Mouse (Mus musculus): ENCODE measurements at regions not wholly inside any gene's neighbourhood (a gene's known extent, or its start where the extent isn't known, plus 50 kb on each side); places are given as distances from the start of the nearest gene placed in this dataset.
A peak's percentile ranks its signal among the peaks of the same experiment; 100 is the strongest.
"Not testable (repeated sequence)": the region's sequence is repeated elsewhere in the genome, so short reads cannot be mapped to it uniquely, and the experiment has no call there.

DNA sequence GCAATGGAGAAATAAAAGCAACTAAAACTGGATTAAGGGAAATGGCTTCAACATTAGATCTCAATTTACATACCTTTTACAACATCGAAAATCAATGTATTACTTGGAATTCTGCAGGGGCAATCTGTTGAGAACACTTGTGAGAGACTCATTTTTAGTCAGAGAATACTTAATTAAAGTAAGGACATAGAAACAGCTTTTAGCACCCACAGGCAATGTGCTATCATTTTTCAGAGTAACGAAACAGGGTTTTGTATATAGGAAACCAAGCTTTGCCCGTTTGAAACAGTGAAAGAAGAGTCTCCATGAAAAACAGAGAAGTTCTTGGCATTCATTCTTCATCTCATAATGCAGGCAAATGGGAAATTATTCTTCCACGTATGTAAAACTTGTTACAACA lies 196.4 kb downstream of the Tdrd3 start:
- DNase-seq (ENCODE audit: low spot score) = no peak

- no peak for DNase-seq (ENCODE audit: low spot score)
These were observed 203.1 kb downstream of the Tdrd3 start for GRCm38 (mm10) chr14:87619368-87620035.

DNA sequence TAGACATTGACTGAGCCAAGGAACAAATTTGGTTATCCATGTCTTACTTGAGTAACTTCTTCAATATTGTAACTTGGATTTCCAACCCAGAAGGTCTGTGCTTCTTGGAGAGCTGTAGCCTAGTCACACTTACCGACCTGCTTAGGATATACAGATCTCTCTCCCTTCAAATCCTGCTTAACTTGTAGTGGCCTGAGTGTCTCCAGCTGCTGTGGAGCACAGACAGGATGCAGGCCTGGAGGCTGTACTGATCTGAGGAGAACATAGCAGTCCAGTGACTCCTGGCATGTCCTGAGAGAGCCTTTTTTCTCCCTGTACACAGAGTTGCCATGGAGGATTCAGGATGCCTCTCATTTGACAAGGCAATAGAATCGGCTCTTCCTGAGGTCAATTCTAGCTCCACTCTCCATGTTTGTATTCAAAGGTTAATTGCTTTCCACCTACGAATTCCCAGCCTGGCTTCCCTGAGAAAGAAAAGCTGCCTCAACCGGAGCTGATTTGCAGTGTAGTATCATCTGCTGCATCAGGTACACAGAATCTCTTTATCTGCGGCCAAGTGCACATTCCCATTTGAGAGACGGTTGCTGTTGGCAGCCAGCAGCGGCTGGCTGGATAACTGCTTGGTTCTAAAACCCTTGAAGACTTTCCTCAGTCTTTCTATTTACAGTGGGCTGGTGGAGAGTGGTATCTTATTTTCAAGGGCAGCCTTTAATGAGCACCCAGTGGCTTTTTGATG lies 214.8 kb downstream of the Tdrd3 start:
- DNase-seq (ENCODE audit: low spot score) = no peak

DNA sequence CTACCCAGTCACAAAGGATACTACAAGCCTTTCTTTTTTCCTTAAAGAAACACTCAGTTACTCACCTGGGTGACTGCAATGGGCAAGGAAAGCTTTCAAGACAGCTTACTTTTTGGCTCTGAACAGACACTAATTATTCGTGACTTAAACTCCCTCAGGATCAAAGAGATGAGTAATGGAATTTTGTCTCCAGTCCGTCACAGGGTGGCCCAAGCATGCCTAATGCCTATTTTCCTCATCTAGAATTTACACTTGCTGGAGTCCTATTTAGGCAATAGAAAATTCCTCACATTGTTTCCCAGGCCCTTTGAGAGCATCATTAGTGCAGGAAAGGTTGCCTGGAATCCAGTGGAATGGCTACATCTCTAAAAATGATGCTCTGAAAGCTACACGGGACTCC lies 218.2 kb downstream of the Tdrd3 start:
- DNase-seq (ENCODE audit: low spot score) = no peak

DNA sequence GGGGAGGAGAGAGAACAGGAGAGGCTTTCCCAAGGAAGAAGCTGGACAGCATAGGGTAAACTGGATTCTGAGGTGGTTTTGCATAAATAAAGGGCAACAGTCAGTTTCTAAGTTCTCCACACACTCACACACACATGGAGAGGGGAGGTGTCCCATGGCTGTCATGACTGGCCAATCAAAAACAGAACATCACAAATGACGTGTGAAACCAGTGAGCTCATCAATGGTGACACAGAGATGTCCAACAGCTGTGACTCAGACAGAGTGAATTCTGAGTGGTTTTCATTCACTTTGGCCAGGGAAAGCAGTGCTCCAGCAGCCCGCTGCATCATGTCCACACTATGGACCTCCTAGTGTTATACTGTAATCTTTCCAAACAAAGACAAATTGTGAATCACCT lies 220.7 kb downstream of the Tdrd3 start:
- DNase-seq (ENCODE audit: low spot score) = no peak

DNA sequence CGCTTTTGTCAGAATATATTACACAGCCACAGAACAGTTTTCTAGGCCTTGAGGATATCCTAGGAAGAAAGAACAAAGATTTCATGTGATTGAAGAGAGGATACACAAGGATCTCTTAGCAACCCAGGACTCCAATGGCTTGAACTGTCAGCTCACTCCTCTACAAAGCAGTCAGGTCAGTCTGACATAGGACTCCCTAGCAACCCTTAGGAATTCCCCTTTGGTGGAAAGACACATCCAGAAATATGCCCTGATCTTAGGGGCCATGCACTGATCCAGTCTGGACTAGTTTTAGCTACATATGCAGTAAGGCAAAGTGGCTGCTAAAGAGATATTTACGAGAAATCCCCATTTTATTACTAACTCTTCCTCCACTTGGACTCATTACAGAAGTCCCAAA lies 251.5 kb downstream of the Tdrd3 start:
- DNase-seq (ENCODE audit: low spot score) = no peak

GRCm38 (mm10) chr14:87669496-87669895 lies 253.1 kb downstream of the Tdrd3 start:
- DNase-seq (ENCODE audit: low spot score) = no peak

- DNase-seq (ENCODE audit: low spot score) = no peak
These were observed 264.3 kb downstream of the Tdrd3 start for GRCm38 (mm10) chr14:87680788-87681187.

GRCm38 (mm10) chr14:87683091-87683806 lies 266.8 kb downstream of the Tdrd3 start:
- DNase-seq (ENCODE audit: low spot score) = not testable (repeated sequence)

GRCm38 (mm10) chr14:87689866-87690265 lies 273.4 kb downstream of the Tdrd3 start:
- DNase-seq (ENCODE audit: low spot score) = no peak

GRCm38 (mm10) chr14:87736456-87736855 lies 320.0 kb downstream of the Tdrd3 start:
- no peak for DNase-seq (ENCODE audit: low spot score)

DNA sequence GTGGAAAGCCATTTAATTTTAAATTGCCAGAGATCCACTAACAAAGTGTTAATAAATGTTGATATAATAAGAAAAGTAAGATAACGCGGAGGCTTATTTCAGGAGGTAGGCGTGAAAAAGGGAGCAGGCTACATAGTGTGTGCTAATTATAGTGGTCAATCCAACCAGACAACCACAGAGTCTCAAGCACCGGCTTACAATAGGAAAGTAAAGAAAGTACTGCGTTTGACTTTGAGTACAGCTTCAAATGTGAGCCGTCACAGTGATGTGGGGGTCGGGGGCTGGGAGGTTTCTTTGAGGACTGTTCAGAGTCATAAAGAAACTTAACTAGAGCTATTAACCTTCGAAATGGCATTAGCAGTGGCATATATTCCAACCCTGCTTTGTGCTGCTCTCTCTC lies 329.1 kb downstream of the Tdrd3 start:
- no peak for DNase-seq (ENCODE audit: low spot score)

GRCm38 (mm10) chr14:87746011-87746410 lies 329.6 kb downstream of the Tdrd3 start:
- DNase-seq (ENCODE audit: low spot score) = no peak

DNA sequence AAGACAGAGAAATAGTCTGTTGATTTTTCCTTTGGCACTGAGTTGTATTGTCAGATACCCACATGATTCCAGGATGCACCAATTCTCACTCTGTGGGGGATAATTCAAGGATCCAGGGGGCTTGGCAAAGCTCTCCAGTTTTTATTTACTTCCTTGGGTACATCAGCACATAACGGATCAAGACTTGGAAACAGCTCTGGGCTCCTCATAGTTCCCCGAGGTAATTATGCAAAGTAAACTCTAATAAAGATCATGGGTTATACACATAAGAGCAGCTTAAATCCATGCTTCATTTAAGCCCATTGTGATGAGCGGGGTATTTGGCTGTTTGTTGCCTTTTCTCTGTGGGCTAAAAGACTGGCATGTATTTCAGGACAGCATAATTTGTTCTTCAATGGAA lies 332.6 kb downstream of the Tdrd3 start:
- DNase-seq (ENCODE audit: low spot score) = no peak

GRCm38 (mm10) chr14:87749762-87750161 lies 333.3 kb downstream of the Tdrd3 start:
- DNase-seq (ENCODE audit: low spot score) = no peak

DNA sequence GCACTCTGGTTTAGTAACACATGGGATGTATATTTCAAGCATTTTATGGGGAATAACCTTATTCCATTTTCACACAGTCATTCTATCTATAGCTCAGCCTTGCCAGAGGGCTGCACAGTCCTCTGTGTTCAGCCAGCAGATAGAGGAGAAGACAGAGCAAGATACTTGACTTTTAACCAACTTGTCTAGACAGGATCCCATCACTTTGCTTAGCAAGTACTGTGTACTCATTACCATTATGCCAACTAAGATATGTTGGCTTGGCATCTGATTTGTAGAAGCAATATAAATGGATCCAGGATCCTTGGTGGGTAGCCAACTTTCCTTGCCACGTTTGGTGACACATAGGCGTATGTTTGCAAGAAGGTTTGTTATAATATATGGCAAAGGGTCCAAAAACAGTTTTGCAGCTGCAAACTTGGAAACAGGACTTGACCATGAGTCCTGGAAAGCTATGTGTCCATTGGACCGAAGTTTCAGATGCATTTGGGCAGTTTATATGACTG lies 334.3 kb downstream of the Tdrd3 start:
- no peak for DNase-seq (ENCODE audit: low spot score)

- DNase-seq (ENCODE audit: low spot score) = no peak
These were observed 338.3 kb downstream of the Tdrd3 start for GRCm38 (mm10) chr14:87754744-87755143.

DNA sequence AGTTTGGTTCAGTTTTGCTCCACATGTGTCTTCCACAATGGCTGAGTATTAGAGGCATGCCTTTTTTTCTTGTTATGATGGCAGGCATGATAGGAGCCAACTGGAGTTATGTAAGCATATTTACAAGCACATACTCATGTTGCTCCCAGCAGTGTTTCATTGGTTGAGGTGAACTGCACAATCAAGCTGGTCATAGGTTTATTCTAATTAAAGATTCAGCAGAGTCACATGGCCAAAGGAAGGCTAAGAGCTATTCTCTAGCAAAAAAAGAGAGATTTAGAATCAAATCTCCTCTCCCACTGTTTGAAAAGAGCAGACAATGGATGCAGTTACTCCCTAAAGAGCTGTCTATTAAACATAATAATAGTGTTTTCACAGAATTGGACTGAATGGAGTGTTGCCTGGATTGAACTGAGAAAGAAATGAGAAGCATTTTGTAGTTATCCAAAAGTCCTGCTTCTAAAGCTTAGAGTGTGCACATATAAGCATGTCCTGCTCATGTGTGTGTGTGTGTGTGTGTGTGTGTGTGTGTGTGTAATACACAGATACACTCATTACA lies 359.0 kb downstream of the Tdrd3 start:
- DNase-seq (ENCODE audit: low spot score) = no peak

DNA sequence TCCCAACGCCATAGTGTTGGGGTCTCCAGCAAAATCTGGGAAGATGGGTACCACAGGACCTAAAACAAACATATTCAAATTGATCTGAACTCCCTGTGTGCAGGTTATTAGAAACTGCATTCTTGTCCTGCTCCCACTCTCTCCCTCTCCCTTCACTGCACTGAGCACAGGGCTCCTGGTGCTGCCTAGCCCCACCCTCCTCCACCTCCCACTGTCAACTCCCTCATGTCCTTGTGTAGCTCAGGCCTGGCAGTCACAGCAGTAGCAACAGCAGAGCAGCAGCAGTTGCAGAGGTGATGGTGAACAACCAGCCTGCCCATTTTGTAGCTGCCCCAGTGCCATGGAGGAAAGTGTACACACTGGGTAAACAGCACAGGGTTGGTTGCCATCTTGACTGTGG lies 383.4 kb downstream of the Tdrd3 start:
- DNase-seq (ENCODE audit: low spot score) = no peak

DNA sequence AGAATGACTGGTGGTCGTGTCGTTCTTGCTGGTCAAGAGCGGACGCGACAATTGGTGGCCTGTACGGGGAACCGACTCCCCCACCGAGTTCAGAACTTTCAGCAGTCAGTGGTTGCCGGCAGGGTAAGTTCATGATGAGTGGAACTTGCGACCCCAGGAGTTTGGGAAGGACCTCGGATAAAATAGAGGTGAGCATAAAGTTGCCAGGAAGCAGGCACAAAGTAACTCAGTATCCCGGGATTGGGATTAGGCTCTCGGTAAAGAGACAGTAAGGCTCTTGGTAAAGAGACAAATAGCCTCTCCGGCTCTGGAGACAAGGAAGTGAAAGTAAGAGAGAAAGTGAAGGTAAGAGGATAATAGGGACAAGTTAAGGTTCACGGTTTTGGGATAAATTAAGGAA lies 393.2 kb downstream of the Tdrd3 start:
- peak; percentile 10 for DNase-seq (ENCODE audit: low spot score)

DNA sequence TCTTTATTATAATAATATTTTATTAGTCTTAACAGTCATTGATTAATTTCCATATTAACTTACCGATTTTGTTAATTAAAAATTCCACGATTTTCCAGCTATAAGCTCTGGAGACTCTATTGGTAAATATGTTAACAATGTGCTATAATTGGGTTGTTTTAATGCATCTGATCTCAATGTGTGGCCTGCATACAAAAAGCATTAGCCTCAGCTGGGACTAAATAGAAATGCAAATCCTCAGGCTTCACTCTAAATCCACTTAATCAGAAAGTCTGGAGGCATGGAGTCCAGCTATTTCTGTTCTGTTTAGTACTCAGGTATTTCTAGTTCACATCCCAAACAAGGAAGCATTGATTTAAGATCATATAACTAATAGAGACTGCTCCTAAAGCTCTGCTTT lies 427.7 kb downstream of the Tdrd3 start:
- no peak for DNase-seq (ENCODE audit: low spot score)

DNA sequence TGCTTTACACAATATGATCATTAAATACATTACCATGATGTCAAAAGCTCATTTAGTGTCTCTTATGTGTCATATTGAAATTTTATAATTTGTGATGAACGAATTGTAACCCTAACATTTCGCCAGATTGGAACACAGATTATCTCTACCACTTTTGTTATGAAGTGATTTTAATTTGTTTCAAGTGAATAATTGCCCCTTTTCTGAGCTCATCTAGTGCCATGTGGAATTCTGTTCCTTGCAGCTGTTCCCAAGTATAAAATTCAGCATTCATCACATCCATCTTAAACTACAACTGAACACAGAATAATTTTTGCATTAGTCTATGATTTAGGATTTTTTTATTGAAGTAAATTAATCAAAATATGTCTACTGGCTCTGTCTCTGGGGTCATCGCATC lies 445.0 kb downstream of the Tdrd3 start:
- no peak for DNase-seq (ENCODE audit: low spot score)
